Mouse (Mus musculus): ENCODE measurements around the gene Tmem108.

DNA sequence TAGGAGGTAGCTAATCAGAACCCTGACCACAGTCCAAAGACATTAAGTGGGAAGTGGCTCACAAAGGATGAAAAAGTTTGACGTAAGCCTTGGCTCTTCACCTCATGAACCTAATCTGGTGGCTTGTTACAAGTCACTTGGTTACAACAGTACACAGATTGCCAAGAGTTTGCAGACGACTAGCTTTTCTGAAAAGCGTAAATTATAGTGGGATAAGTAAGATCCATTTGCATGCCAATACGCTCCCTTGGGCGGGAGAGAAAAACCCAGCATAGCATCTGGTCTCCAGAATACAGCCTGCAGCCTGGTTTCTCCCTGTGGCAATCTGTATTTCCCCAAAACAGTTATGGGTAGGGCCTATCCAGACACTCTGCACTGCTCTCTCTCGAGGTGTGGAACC lies 74.5 kb downstream of the Tmem108 start:
- no peak for TF ChIP-seq CTCF (IDR thresholded peaks at IDR 0.05; ENCODE audit: low read depth)
- no peak for TF ChIP-seq EP300 (IDR thresholded peaks at IDR 0.05; ENCODE audit: low read depth)

Measured in heart, postnatal 0 days (tissue).